In the genomic region with DNA sequence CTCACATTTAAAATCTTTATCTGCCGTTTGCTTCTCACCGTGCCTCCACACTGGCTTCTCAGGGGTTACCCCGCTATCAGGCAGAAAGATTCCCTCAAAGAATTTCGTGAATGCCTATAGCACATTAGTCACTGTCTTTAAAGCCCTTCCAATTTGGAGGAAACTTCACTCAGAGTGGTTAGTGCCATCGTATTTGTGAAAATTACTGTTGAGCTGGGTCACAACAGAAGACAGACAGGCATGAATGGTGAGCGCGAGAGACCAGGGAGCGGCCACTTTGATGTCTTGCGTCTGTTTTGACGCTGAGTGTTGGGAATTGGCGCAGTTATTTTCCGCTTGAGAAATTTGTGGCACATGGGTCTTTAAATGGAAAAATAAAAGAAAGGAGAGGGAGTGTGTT, we compare ENCODE assay signal across 9 mouse cellular contexts.
DNase-seq lines count a peak whose midpoint lies in the region; ATAC-seq lines count a peak whose summit lies in the region.
"Had no signal": no experiment of that assay in that cellular context is flagged by ENCODE, and none has a peak within 500 bp of the region (broad histone marks: within the 10 kb centered on the region; RNA-seq: fewer than 3 reads in every experiment).

No protein-coding gene starts in this region.

- no peaks in the 10 kb centered on the region for H3K36me3 ChIP-seq in kidney, embryonic 16.5 days (ENCODE audit: insufficient read depth, low read length)
- no peaks in the 10 kb centered on the region for H3K36me3 ChIP-seq in embryonic facial prominence, embryonic 14.5 days (ENCODE audit: control insufficient read depth, insufficient read depth, low read length)
- H3K36me3 ChIP-seq in intestine, embryonic 15.5 days, result peaks cover 3% of the 10 kb centered on the region; the same call in 1 of the 2 replicates
- no peaks in the 10 kb centered on the region for H3K36me3 ChIP-seq in neural tube, embryonic 11.5 days (ENCODE audit: control insufficient read depth, insufficient read depth, low read length)

- no peak overlapping the region for H3K27ac ChIP-seq in kidney, embryonic 16.5 days (ENCODE audit: low read length)
- no peak overlapping the region for H3K27ac ChIP-seq in embryonic facial prominence, embryonic 14.5 days (replicated peaks; ENCODE audit: low read depth, low read length)
- H3K27ac ChIP-seq in intestine, embryonic 15.5 days, result no peak overlapping the region
- H3K27ac ChIP-seq in neural tube, embryonic 11.5 days (ENCODE audit: low read depth, low read length), result no peak overlapping the region

- 3% methylated on average over 12 of the region's 12 CpGs for WGBS in kidney, embryonic 16.5 days
- WGBS in embryonic facial prominence, embryonic 14.5 days, result 3% methylated on average over 12 of the region's 12 CpGs
- 18% methylated on average over 12 of the region's 12 CpGs for WGBS in intestine, embryonic 15.5 days
- 2% methylated on average over 12 of the region's 12 CpGs for WGBS in neural tube, embryonic 11.5 days

- 0 out of 2 replicates have a peak overlapping the region, but pooled peaks have one; percentile 7 for H3K4me3 ChIP-seq in kidney, embryonic 16.5 days (ENCODE audit: low read length)
- peak overlapping the region; percentile 19; the same call in 1 of the 2 replicates for H3K4me3 ChIP-seq in embryonic facial prominence, embryonic 14.5 days (ENCODE audit: low read depth, low read length)
- H3K4me3 ChIP-seq in intestine, embryonic 15.5 days (replicated peaks), result no peak overlapping the region
- H3K4me3 ChIP-seq in neural tube, embryonic 11.5 days (ENCODE audit: low read depth, low read length), result no peak overlapping the region

- H3K9ac ChIP-seq in kidney, embryonic 16.5 days (replicated peaks; ENCODE audit: low read length), result peak overlapping the region; percentile 44; the same call in 1 of the 2 replicates
- no peak overlapping the region for H3K9ac ChIP-seq in embryonic facial prominence, embryonic 14.5 days (ENCODE audit: low read depth, low read length)
- H3K9ac ChIP-seq in intestine, embryonic 15.5 days, result no peak overlapping the region
- H3K9ac ChIP-seq in neural tube, embryonic 11.5 days (ENCODE audit: low read length), result no peak overlapping the region

- peak; percentile 47; the same call in 1 of the 2 replicates for ATAC-seq in kidney, embryonic 16.5 days (ENCODE audit: low FRiP score, low TSS enrichment)
- 0 out of 2 replicates have a peak, but pooled peaks have one; percentile 26 for ATAC-seq in embryonic facial prominence, embryonic 14.5 days (ENCODE audit: low read depth)
- no peak for ATAC-seq in intestine, embryonic 15.5 days
- peak; percentile 36; the same call in 1 of the 2 replicates for ATAC-seq in neural tube, embryonic 11.5 days (ENCODE audit: insufficient read depth, low FRiP score, low TSS enrichment)

- DNase-seq in kidney, adult 11 months, result no peak
- DNase-seq in embryonic facial prominence, embryonic 14.5 days (ENCODE audit: low spot score), result peak; percentile 60
- DNase-seq in neural tube, embryonic 11.5 days (ENCODE audit: low spot score), result peak; percentile 21
- DNase-seq in spleen, adult 18-20 months, result no peak
- DNase-seq in c-Kit-positive CD71-positive TER-119-positive erythroid progenitor cells, embryonic 14.5 days (ENCODE audit: low spot score), result no peak
- DNase-seq in cerebellum, adult 9-10 months, result no peak
- DNase-seq: heart, postnatal 4 days had no signal

- peak overlapping the region; percentile 57 for H3K4me2 ChIP-seq in kidney, embryonic 16.5 days (replicated peaks; ENCODE audit: low read depth, low read length)
- H3K4me2 ChIP-seq in embryonic facial prominence, embryonic 14.5 days (ENCODE audit: low read depth, low read length), result peak overlapping the region; percentile 48
- peak overlapping the region; percentile 30; the same call in 1 of the 2 replicates for H3K4me2 ChIP-seq in intestine, embryonic 15.5 days (replicated peaks)
- peak overlapping the region; percentile 49 for H3K4me2 ChIP-seq in neural tube, embryonic 11.5 days (ENCODE audit: low read depth)

- H3K9me3 ChIP-seq in kidney, embryonic 16.5 days (ENCODE audit: low read length), result no peaks in the 10 kb centered on the region
- no peaks in the 10 kb centered on the region for H3K9me3 ChIP-seq in embryonic facial prominence, embryonic 14.5 days (ENCODE audit: control insufficient read depth, low read length)
- no peaks in the 10 kb centered on the region for H3K9me3 ChIP-seq in intestine, embryonic 15.5 days
- no peaks in the 10 kb centered on the region for H3K9me3 ChIP-seq in neural tube, embryonic 11.5 days (ENCODE audit: control insufficient read depth, low read length)

- peaks cover 16% of the 10 kb centered on the region for H3K4me1 ChIP-seq in kidney, embryonic 16.5 days (ENCODE audit: insufficient read depth, low read length)
- H3K4me1 ChIP-seq in embryonic facial prominence, embryonic 14.5 days (ENCODE audit: control insufficient read depth, insufficient read depth, low read length), result peaks cover 15% of the 10 kb centered on the region
- H3K4me1 ChIP-seq in intestine, embryonic 15.5 days (replicated peaks), result no peaks in the 10 kb centered on the region
- peaks cover 6% of the 10 kb centered on the region for H3K4me1 ChIP-seq in neural tube, embryonic 11.5 days (ENCODE audit: control insufficient read depth, insufficient read depth, low read length)

- peaks cover 5% of the 10 kb centered on the region; the same call in 1 of the 2 replicates for H3K27me3 ChIP-seq in kidney, embryonic 16.5 days (ENCODE audit: insufficient read depth, low read length)
- peaks cover 13% of the 10 kb centered on the region for H3K27me3 ChIP-seq in embryonic facial prominence, embryonic 14.5 days (replicated peaks; ENCODE audit: control insufficient read depth, insufficient read depth, low read length)
- peaks cover 4% of the 10 kb centered on the region; the same call in 1 of the 2 replicates for H3K27me3 ChIP-seq in intestine, embryonic 15.5 days (replicated peaks)
- H3K27me3 ChIP-seq in neural tube, embryonic 11.5 days (ENCODE audit: control insufficient read depth, insufficient read depth, low read length), result peaks cover 4% of the 10 kb centered on the region

Comparison
In these comparisons a context has a peak if more than half of its experiments do, and no peak if none do; other contexts are left out.
1. H3K4me3 ChIP-seq: peak in kidney, embryonic 16.5 days (single experiment) and embryonic facial prominence, embryonic 14.5 days (single experiment); none in intestine, embryonic 15.5 days (single experiment) and neural tube, embryonic 11.5 days (single experiment).
2. DNase-seq: peak in embryonic facial prominence, embryonic 14.5 days (single experiment) and neural tube, embryonic 11.5 days (single experiment); none in kidney, adult 11 months (single experiment), spleen, adult 18-20 months (0 of 2), c-Kit-positive CD71-positive TER-119-positive erythroid progenitor cells, embryonic 14.5 days (single experiment) and cerebellum, adult 9-10 months (single experiment).
3. Peak in every context shown above with its lines, with median percentiles within 50 percentile points of each other: H3K4me2 ChIP-seq.